Mouse (Mus musculus): Measurements from ENCODE around the gene Trmo. TPM values are rescaled to one million over a fixed set of nuclear protein-coding genes. Genes with fewer than 3 reads are reported as not detected.

The Trmo gene
- 1 to 10 TPM; 4.8 to 7.1 TPM for total RNA-seq (2021)
- polyA plus RNA-seq (2012; rRNA removed) = 2.5 and 4.3 TPM in 2 replicates
- long read RNA-seq, partial matches to known transcripts = 1 of 4 reads
- long read RNA-seq, other reads (novel, unspliced or antisense) = 1 of 4 reads

- peak; percentile 95 for DNase-seq
Observed at GRCm38 (mm10) chr4:46389013-46389611, at the start of gene Trmo. TSS of gene Trmo (minus strand) at chr4:46389437.

GRCm38 (mm10) chr4:46432339-46433036 lies 43.3 kb upstream of the Trmo start:
- no peak for DNase-seq

GRCm38 (mm10) chr4:46428903-46429499 lies 39.8 kb upstream of the Trmo start:
- DNase-seq = no peak

DNA sequence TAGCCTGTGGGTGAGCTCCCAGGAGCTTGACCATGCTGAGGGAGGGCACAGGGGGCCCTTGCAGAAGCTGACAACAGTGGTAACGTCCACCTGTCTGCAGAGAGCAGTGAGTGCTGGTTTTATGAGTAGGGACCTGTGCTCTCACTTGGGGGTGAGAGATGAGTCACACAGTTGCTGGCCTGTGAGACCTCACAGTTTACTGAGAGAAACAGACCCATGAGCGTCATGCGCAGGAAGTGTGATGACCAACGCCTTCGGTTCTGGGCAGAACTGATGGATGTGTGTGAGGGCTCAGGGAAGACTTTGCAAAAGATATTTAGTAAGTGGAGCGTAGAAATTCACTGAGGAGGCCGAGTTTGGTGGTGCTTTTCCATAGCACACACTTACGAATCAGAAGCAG lies 33.4 kb upstream of the Trmo start:
- DNase-seq = no peak

DNA sequence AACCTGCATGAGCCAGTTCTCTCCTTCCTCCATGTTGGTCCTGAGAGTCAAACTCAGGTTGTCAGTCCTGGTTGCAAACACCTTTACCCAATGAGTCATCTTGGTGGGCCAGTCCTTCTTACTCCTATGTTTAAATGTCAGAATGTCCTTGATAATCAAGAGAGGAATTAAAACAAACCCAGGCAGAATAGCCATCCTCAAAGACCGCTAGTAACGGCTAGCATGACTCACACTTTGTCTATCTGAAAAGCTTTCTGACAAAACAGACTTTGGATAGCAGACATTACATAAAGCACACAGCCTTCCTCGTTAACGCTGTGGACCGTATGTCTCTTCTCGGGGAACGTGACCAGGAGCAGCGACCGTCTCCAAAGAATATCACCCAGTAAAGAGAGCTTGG lies 29.6 kb upstream of the Trmo start:
- DNase-seq = peak; percentile 26

GRCm38 (mm10) chr4:46417491-46417890 lies 28.3 kb upstream of the Trmo start:
- DNase-seq = peak; percentile 43

- DNase-seq = no peak
Observed at GRCm38 (mm10) chr4:46413406-46413805, 24.2 kb upstream of the Trmo start, which contains the start of gene Hemgn. TSS of gene Hemgn (minus strand) at chr4:46413506.

DNA sequence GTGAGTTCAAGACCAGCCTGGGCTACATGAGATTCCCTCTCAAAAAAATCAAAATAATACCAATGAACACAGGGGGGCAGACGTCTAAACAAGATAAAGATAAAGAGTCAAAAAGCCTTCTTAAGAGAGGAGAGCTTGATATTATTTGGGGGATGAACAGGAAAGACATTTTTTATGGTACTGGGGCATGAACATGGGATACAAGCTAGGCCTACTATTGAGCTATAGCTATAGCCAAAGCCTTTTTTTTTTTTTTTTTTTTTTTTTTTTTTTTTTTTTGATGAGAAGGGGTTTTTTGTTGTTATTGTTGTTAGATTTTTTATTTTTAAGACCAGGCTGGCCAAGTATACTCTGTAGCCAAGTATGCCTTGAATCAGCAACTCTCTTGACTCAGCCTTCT lies 22.9 kb upstream of the Trmo start:
- DNase-seq = no peak

- DNase-seq = no peak
Observed at GRCm38 (mm10) chr4:46411489-46411888, 22.3 kb upstream of the Trmo start.

GRCm38 (mm10) chr4:46410677-46411076 lies 21.4 kb upstream of the Trmo start:
- no peak for DNase-seq

GRCm38 (mm10) chr4:46406966-46407703 lies 17.9 kb upstream of the Trmo start:
- no peak for DNase-seq

- DNase-seq = no peak
Observed at GRCm38 (mm10) chr4:46404042-46404795, 15.0 kb upstream of the Trmo start.

GRCm38 (mm10) chr4:46398839-46399238 lies 9.6 kb upstream of the Trmo start:
- DNase-seq = no peak

GRCm38 (mm10) chr4:46395736-46396135 lies 6.5 kb upstream of the Trmo start:
- DNase-seq = no peak

DNA sequence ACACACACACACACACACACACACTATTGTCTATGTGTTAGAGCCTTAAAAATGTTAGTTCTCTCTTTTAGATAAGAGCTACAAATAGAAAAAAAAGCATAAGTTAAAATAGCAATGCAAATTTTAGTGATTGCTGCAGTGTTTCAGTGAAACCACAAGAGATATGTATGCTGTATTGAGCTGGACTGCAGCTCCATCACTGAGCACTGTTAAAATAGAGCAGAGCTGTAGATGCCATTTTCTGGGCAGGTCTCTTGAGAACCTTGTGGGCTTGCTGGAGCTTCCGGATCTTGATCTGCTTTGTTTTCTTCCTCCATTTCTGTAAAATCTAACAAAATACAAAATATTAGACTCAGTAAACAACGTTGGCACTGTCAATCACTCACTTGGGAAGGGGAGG lies 5.2 kb upstream of the Trmo start:
- DNase-seq = no peak

DNA sequence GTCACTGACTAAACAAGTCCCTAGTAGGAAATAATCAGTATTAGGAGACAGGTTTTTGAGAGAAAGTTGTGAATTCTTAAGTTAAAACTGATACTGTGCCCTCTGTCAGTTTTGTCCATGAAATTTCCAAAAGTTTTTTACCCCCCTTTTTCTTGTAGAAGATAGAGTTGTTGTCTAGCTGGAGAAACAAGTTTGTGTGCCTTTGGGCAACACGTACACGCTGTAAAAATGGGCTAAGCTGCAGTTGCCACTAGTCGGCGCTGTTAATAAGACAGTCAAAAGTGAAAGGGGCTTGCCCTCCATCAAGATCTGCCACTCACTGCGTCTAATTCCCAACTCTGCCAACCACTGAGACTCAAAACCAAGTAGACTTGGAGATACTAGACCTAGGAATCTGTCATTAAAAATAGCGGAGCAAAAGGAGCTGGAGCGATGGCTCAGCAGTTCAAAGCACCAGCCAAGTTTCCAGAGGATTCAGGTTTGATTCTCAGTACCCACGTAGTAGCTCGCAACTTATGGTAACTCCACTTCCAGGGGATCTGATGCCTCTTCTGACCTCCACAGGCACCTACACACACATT lies 1.2 kb upstream of the Trmo start:
- peak; percentile 82 for DNase-seq

- DNase-seq = no peak
Observed at GRCm38 (mm10) chr4:46389612-46390341, 540 bp upstream of the Trmo start.

DNA sequence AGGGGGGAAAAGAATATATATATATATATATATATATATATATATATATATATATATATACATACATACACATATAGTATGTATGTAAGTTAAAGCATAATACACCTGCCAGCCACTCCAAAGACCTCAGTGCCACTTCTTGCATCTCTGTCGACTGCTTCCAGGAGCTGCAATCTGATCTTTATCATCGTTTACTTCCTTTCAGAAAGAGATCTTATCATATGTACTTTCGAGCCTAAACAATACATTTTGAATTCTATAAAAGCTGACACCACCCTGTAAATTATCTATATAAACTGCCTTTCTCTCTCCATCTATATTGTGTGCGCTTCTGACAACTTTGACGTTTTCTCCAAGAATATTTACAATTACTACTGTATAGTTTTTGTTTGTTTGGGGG lies 681 bp downstream of the Trmo start:
- DNase-seq = no peak

- DNase-seq = peak; percentile 89
Observed at GRCm38 (mm10) chr4:46374869-46375368, 14.3 kb downstream of the Trmo start.

DNA sequence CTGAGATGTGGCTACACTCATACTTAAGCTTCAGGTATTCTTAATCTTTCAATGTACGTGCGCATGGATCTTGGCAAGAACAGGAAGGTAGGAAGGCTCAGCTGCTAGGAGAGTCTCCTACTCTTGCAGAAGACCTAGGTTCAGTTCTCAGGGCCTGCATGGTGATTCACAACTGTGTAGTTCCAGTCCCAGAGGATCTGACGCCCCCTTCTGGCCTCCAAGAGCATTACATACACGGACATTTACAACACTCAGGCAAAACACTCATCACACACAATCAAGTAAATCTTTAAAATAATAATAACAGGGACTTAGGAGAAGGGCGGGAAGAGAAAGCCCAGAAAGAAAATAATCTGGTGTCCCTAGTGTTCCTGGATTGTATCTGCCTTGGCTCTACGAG lies 14.8 kb downstream of the Trmo start:
- DNase-seq = peak; percentile 27

Data from adrenal gland, adult 2 months (tissue).